Mouse (Mus musculus): Measurements from ENCODE around the gene Ccdc106. TPM values are rescaled to one million over a fixed set of nuclear protein-coding genes. Genes with fewer than 3 reads are reported as not detected.
A peak's percentile ranks its signal among the peaks of the same experiment; 100 is the strongest.

The Ccdc106 gene
- total RNA-seq, 1 experiment: 7.5 TPM

DNA sequence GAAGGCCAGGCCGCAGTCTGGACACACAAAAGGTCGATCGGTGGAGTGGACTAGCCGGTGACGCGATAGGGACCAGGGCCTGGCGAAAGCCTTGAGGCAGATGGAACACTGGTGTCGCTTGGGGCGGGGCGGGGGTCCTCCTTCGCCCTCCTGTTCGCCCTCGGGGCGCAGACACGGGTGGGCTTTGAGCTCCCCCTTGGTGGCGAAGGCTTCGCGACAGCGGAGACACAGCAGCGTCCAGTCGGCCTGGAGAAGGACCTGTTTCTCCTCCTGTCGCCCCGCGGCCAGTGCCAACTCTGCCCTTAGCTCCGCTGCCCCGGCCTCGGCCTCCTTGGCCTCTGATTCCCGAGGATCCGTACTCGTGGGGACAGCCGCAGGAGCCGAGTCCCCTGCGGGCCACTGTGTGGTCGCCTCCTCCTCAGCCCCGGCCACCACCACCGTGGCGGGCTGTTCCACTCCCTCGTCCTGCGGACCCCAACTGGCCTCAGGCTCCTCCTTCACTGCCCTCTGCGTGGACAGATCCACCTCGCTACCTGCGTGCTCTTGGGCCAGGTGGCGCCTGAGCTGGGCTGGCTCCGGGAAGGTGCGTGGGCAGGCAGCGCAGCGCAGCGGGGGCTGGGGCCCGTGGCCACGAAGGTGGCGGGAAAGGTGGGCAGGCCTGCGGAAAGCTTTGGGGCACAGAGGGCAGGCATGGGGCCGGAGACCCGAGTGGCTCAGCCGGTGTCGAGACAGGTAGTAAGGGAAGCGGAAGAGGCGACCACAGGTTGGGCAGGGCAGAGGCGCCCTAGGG, 26.2 kb upstream of the Ccdc106 start:
- in situ Hi-C loops (cut with MboI; ENCODE audit: low sequenced_read_pairs in 2 of 2, unreplicated experiment in 2 of 2): no loop called here
- Histone ChIP-seq H3K9ac (ENCODE audit: insufficient read depth, low read depth, low read length, poor library complexity, severe bottlenecking) (peak overlapping the region; percentile 25; the same call in 1 of the 2 replicates), H3K9me3 (ENCODE audit: control insufficient read depth, insufficient read depth, low read depth, low read length) (no peaks in the 10 kb centered on the region), H3K27ac (ENCODE audit: insufficient read depth, low read depth, low read length, poor library complexity, severe bottlenecking) (no peak overlapping the region), H3K4me3 (ENCODE audit: insufficient read depth in 1 of 2, low read depth in 1 of 2, low read length in 2 of 2, poor library complexity in 1 of 2, severe bottlenecking in 1 of 2) (peak overlapping the region; percentile 46 to 48), H3K4me1 (ENCODE audit: control insufficient read depth in 2 of 2, insufficient read depth in 2 of 2, low read length in 2 of 2, poor library complexity in 1 of 2) (peaks cover 0 to 3% of the 10 kb centered on the region in 2 experiments; a peak in 1 of 4 replicates), H3K36me3 (ENCODE audit: control insufficient read depth, insufficient read depth, low read length, poor library complexity, severe bottlenecking) (no peaks in the 10 kb centered on the region)
- no peak for TF ChIP-seq HCFC1 (IDR thresholded peaks at IDR 0.05; ENCODE audit: borderline replicate concordance, insufficient read depth, low read length)
- DNase-seq (ENCODE audit: low read depth, low spot score): no peak

DNA sequence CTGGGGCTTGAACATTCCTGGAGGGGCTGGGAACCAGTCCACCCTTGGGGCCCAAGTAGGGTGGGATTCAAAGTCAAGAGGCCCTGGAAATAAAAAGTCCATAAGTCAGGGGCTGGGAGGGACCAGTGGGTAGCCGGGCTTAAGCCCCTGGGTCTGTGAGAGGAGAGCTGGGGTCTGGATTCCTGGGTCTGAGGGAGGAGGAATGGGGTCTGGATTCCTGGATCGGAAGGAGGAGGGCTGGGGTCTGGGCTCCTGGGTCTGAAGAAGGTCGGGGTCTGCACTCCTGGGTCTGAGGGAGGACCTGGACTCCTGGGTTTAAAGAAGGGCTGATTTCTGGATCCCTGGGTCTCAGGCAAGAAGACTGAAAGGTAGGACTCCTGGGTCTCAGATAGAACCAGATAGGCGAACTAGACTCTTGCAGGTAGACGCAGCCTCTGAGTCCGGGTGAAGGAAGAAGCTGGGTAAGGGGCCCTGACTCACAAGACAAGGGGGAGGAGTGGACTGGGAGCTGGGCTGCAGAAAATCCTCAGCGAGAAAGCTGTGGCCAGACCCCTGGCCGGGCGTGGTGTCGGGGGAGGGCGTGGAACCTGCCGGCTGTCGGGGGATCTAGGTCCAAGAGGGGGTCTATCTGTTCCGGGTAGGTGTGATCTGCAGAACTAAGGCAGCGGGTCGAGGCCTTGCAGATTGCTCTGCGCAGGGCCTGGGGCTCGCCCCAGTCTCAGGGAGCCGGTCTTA, 24.9 kb upstream of the Ccdc106 start:
- in situ Hi-C loops (cut with MboI; ENCODE audit: low sequenced_read_pairs in 2 of 2, unreplicated experiment in 2 of 2): no loop called here
- H3K36me3 ChIP-seq (ENCODE audit: control insufficient read depth, insufficient read depth, low read length, poor library complexity, severe bottlenecking): no peaks in the 10 kb centered on the region
- DNase-seq (ENCODE audit: low read depth, low spot score): no peak
- H3K9ac ChIP-seq (ENCODE audit: insufficient read depth, low read depth, low read length, poor library complexity, severe bottlenecking): peak overlapping the region; percentile 72
- H3K4me1 ChIP-seq (ENCODE audit: control insufficient read depth in 2 of 2, insufficient read depth in 2 of 2, low read length in 2 of 2, poor library complexity in 1 of 2): peaks cover 0 to 3% of the 10 kb centered on the region in 2 experiments; a peak in 1 of 4 replicates
- no peaks in the 10 kb centered on the region for H3K9me3 ChIP-seq (ENCODE audit: control insufficient read depth, insufficient read depth, low read depth, low read length)
- TF ChIP-seq HCFC1 (IDR thresholded peaks at IDR 0.05; ENCODE audit: borderline replicate concordance, insufficient read depth, low read length) (0 out of 2 replicates have a peak, but pooled peaks have one; percentile 7), ZC3H11A (IDR thresholded peaks at IDR 0.05; ENCODE audit: borderline replicate concordance, low read depth, low read length) (no peak)
- no peak overlapping the region for H3K27ac ChIP-seq (ENCODE audit: insufficient read depth, low read depth, low read length, poor library complexity, severe bottlenecking)
- peak overlapping the region; percentile 85 to 86 for H3K4me3 ChIP-seq (ENCODE audit: insufficient read depth in 1 of 2, low read depth in 1 of 2, low read length in 2 of 2, poor library complexity in 1 of 2, severe bottlenecking in 1 of 2)

- H3K9me3 ChIP-seq (ENCODE audit: control insufficient read depth, insufficient read depth, low read depth, low read length): no peaks in the 10 kb centered on the region
- DNase-seq (ENCODE audit: low read depth, low spot score): no peak
- no peak within 1 kb of the TSS for H3K27ac ChIP-seq (ENCODE audit: insufficient read depth, low read depth, low read length, poor library complexity, severe bottlenecking)
- TF ChIP-seq MAFK (IDR thresholded peaks at IDR 0.05; ENCODE audit: insufficient read depth, low read depth, low read length): no peak
- TF ChIP-seq CHD2 (IDR thresholded peaks at IDR 0.05; ENCODE audit: low read depth, low read length): no peak
- no peak for TF ChIP-seq ZNF384 (IDR thresholded peaks at IDR 0.05; ENCODE audit: low read depth, low read length)
- TF ChIP-seq ZC3H11A (IDR thresholded peaks at IDR 0.05; ENCODE audit: borderline replicate concordance, low read depth, low read length): no peak
- TF ChIP-seq HCFC1 (IDR thresholded peaks at IDR 0.05; ENCODE audit: borderline replicate concordance, insufficient read depth, low read length): no peak
- peak within 1 kb of the TSS; percentile 85 to 86 for H3K4me3 ChIP-seq (ENCODE audit: insufficient read depth in 1 of 2, low read depth in 1 of 2, low read length in 2 of 2, poor library complexity in 1 of 2, severe bottlenecking in 1 of 2)
- peak within 1 kb of the TSS; percentile 72 for H3K9ac ChIP-seq (ENCODE audit: insufficient read depth, low read depth, low read length, poor library complexity, severe bottlenecking)
- H3K4me1 ChIP-seq (ENCODE audit: control insufficient read depth in 2 of 2, insufficient read depth in 2 of 2, low read length in 2 of 2, poor library complexity in 1 of 2): peaks cover 0 to 3% of the 10 kb centered on the region in 2 experiments; a peak in 1 of 4 replicates
- H3K36me3 ChIP-seq (ENCODE audit: control insufficient read depth, insufficient read depth, low read length, poor library complexity, severe bottlenecking): no peaks in the 10 kb centered on the region
- in situ Hi-C loops (cut with MboI; ENCODE audit: low sequenced_read_pairs in 2 of 2, unreplicated experiment in 2 of 2): no loop called here
Observed at GRCm38 (mm10) chr7:4996003-4996895, 24.1 kb upstream of the Ccdc106 start, which contains the start of gene Zfp579. Zfp579 (minus strand) TSS chr7:4996158.

DNA sequence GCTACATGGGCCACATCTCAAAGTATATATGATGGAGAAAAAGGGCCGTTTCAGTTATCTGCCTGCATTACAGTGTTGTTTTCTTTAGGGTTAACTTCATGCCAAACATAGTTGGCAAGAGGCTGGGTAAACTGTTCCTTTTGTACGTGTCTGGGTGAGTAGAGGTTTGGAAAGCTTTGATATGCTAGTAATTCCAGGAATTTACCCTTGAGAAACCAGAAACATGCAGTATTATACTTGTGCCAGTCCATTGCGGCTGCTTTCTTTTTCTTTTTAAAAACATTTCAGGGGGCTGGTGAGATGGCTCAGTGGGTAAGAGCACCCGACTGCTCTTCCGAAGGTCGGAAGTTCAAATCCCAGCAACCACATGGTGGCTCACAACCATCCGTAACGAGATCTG, 23.4 kb upstream of the Ccdc106 start:
- H3K9ac ChIP-seq (ENCODE audit: insufficient read depth, low read depth, low read length, poor library complexity, severe bottlenecking): no peak overlapping the region
- H3K27ac ChIP-seq (ENCODE audit: insufficient read depth, low read depth, low read length, poor library complexity, severe bottlenecking): no peak overlapping the region

More for the DNA sequence above, 23.4 kb upstream of the Ccdc106 start:
- no peak for TF ChIP-seq ZNF384 (IDR thresholded peaks at IDR 0.05; ENCODE audit: low read depth, low read length)
- no peak for TF ChIP-seq ZC3H11A (IDR thresholded peaks at IDR 0.05; ENCODE audit: borderline replicate concordance, low read depth, low read length)
- no peak for TF ChIP-seq MAFK (IDR thresholded peaks at IDR 0.05; ENCODE audit: insufficient read depth, low read depth, low read length)
- no peak for TF ChIP-seq HCFC1 (IDR thresholded peaks at IDR 0.05; ENCODE audit: borderline replicate concordance, insufficient read depth, low read length)
- DNase-seq (ENCODE audit: low read depth, low spot score): no peak
- in situ Hi-C loops (cut with MboI; ENCODE audit: low sequenced_read_pairs in 2 of 2, unreplicated experiment in 2 of 2): no loop called here
- H3K4me1 ChIP-seq (ENCODE audit: control insufficient read depth in 2 of 2, insufficient read depth in 2 of 2, low read length in 2 of 2, poor library complexity in 1 of 2): peaks cover 0 to 3% of the 10 kb centered on the region in 2 experiments; a peak in 1 of 4 replicates
- H3K9me3 ChIP-seq (ENCODE audit: control insufficient read depth, insufficient read depth, low read depth, low read length): no peaks in the 10 kb centered on the region
- no peaks in the 10 kb centered on the region for H3K36me3 ChIP-seq (ENCODE audit: control insufficient read depth, insufficient read depth, low read length, poor library complexity, severe bottlenecking)
- 0 out of 4 replicates have a peak overlapping the region, but pooled peaks of 1 of the 2 experiments have one; percentile 65 for H3K4me3 ChIP-seq (ENCODE audit: insufficient read depth in 1 of 2, low read depth in 1 of 2, low read length in 2 of 2, poor library complexity in 1 of 2, severe bottlenecking in 1 of 2)

All from ES-E14 (cell line).